Mouse (Mus musculus) ovary, postnatal 10 days (tissue): ENCODE measurements around the gene Pum1.

Experiments
- DNase-seq: peaks from one replicate; pipeline ENCODE4 v3.0.0; 2022; ENCODE audit warnings: low spot score

The Pum1 gene

DNA sequence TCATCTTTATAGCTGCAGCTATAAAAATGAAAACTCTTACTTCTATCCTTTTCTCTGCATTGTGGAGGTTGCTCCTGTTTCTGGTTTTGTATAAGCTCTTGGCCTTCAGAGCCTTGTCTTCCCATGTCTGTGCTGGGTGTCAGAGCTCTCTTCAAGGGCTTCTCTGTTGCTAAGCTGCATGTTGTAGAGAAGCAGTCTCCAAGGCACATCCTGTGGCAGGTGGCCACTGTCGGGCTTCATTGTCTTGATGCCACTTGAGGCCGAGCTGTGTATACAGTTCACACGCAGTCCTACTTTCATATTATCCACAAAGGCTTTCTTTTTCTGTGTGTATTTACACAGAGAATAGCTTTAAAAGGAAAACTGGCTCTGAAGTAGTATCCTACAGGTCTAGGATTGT is 63.0 kb downstream of the Pum1 start:
- DNase-seq, result no peak

DNA sequence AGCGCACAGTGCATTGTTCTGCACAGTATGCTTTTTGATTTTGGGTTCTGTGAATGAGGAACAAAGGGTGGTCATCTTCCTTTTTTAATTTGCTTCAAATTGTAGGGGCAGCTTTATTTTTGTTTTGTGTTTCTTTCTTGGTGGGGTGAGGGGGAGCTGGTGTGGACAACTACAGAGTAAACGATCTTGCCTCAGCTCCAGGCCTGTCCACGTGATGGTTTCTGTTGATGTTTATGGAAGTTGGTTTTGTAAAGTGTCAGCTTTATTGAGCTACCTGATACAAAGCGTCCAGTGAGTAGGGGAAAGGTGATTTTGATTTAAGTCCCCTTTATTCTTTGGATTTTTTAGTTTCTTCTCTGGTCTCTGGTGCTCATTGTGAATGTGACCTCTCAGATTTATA is 72.8 kb downstream of the Pum1 start:
- DNase-seq, result no peak

DNA sequence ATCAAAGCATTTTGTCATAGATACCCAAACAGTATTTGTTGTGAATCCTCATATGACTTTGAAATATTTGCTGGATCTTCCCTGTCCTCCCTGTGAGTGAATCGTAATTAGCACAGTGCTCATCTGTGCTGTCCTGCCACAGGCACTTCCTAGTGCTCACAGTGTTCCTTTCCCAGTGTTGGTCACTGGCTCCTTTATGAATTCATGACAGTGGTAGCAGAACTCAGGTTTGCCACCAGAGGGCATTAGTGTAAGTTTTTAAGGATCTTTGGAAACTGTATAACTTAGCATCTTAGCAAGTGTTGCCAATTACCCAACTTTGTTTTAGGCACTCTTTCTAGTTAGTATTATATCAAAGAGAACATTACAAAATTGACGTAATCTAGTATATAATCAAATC is 75.4 kb downstream of the Pum1 start:
- DNase-seq, result no peak

DNA sequence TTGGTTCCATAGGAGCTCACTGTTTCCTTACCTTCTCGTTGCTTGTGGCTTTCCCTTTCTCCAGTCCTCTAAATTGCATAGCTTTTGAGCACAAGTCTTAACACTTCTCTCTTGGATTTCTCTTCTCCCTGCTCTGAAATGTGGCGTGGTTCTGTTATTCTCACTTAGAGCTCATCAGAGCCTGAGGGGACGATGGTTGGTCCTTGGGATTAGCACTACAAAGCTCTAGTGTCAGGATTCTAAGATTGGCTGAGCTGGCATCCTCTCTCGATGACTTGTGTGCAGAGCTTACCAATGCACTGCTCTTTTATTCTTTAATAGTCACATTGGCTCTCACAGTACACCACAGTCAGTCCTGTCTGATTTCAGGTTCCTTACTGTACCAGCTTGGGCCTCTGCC is 80.9 kb downstream of the Pum1 start:
- DNase-seq, result no peak

DNA sequence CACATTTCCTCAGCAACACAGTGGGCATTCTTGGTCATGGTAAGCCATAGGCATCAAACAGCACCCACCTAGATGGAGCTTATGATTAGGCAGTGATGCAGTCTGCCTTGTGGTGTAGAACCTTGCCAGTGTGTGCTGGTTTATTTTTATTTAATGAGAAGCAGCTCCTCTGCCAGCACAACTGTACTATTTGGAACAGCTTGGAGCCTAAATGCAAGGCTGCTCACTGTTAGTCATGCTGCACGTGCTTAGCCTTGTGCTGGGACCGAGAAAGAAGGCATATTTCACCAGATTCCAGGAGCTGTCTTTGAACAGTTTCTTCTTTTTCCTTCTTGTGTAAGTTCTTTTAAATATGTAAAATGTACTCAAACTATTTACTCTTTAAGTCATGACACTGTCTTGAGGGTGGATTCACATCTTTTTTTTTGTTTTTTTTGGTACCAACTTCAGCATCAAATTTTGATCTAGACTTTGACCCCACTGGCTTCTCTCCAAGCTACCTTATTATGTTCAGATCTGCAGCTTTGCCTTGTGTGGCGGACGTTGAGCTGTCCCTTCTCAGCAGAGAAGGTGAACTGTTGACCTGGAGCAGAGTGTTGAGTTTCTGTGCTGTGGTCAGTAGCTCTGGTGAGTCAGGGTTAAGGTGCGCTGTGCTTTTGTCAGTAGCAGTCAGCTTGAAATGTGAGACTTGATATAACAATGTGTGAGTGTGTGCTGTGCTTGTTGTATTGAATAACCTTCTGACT is 82.6 kb downstream of the Pum1 start:
- DNase-seq, result no peak

DNA sequence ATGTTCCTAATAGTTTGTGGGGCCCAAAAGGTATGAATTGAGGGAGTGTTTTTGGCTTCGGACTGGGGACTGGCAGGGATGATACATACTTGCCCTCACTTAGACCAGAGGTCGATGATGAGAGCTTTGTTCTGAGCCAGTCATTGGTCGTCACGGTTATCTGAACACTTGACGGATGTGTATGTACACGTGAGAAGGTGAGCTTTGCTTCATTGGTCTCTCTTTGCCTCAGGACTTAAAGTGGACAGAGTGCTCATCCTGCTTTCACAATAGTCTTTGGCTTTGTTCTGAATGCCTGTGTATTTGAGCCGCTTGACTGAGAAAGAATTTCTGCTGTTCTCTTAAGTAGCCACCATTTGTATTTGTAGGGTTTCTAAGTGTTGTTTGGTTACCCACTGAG is 86.4 kb downstream of the Pum1 start:
- DNase-seq, result no peak

DNA sequence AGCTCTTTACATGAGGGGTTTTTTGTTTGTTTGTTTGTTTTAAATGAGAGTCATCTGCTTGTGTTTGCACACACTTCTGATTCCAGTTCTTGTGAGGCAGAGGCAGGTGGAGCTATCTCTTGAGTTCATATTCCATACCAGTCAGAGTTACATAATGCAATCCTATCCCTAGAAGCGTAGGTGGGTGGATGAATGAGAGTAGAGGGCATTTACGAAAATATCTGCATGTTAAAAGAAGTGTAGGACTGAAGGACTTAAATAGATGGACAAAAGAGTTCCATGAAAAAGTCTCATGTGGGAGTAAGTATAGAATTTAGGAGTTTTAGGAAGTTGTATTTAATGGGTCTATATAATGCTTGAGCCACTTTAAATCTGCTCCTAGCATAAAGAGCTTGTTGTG is 88.8 kb downstream of the Pum1 start:
- no peak for DNase-seq

DNA sequence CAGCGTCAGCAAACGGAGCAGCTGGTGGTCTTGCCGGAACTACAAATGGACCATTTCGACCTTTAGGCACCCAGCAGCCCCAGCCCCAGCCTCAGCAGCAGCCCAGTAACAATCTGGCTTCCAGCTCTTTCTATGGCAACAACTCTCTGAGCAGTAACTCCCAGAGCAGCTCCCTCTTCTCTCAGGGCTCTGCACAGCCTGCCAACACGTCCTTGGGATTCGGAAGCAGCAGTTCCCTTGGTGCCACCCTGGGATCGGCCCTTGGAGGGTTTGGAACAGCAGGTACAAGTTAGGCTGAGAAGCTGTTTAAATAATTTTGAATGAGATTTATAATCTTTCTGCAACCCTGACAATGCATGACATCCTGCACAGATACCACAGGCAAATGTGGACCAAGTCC is 89.5 kb downstream of the Pum1 start:
- no peak for DNase-seq

DNA sequence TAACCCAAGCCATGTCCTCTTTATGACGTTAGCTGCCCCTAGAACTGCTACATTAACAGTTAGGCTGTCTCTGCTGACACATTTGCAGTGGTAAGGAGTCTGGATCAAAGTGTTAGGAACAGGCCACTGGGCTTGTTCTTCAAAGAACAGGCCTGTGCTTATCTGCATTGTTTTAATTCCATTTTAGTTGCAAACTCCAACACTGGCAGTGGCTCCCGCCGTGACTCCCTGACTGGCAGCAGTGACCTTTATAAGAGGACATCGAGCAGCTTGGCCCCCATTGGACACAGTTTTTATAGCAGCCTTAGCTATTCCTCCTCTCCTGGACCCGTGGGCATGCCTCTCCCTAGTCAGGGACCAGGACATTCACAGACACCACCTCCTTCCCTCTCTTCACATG is 90.6 kb downstream of the Pum1 start:
- no peak for DNase-seq

DNA sequence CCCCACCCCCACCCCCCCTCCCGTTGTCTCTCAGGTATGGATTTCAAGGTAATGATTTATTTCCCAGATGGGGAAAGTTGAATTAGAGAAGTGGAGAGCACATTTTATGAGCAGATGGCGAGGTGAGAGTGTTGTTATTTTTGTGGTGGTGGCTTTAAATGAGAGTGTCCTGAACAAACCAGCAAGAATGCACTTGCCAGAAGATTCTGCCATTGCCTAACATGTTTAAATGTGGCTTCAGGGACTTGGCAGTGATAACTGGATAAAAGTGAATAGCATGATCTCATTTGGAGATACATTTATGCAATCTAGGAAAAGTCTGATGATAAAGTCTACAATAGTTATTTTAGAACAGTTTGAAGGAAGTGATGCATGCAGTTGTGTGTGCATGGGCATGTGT is 91.7 kb downstream of the Pum1 start:
- no peak for DNase-seq

DNA sequence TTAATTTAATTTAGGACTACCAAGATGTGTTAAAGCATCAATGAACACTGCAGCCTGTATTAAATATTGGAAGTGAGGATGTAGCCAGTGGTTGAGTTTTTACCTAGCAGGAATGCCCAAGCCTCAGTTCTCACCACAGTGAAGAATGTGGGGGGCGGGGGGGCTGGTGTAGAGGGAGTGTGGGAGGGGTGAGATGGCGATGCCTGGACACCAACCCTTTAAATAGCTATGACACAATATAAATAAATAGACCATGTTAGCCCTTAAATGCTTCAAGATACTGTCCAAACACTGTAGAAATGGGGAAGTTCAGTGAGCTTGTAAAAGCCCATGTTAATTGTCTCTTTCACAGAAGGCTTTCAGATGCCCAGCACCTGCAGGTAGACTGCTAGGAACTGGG is 96.8 kb downstream of the Pum1 start:
- DNase-seq, result no peak

DNA sequence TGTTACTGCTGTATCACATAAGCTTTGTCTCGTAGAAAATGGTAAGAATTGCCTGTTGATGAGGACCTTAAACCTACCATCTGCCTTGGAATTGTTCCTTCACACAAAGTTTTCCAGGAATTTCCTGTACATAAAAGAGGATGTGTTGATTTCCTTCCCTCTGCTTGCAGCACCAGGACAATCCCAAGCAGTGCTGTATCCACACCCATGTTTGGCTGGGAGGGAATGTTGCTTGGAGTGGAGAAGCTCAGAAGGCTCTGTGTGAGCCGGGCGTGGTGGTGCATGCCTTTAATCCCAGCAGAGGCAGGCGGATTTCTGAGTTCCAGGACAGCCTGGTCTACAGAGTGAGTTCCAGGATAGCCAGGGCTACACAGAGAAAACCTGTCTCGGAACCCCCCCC is 98.7 kb downstream of the Pum1 start:
- no peak for DNase-seq

DNA sequence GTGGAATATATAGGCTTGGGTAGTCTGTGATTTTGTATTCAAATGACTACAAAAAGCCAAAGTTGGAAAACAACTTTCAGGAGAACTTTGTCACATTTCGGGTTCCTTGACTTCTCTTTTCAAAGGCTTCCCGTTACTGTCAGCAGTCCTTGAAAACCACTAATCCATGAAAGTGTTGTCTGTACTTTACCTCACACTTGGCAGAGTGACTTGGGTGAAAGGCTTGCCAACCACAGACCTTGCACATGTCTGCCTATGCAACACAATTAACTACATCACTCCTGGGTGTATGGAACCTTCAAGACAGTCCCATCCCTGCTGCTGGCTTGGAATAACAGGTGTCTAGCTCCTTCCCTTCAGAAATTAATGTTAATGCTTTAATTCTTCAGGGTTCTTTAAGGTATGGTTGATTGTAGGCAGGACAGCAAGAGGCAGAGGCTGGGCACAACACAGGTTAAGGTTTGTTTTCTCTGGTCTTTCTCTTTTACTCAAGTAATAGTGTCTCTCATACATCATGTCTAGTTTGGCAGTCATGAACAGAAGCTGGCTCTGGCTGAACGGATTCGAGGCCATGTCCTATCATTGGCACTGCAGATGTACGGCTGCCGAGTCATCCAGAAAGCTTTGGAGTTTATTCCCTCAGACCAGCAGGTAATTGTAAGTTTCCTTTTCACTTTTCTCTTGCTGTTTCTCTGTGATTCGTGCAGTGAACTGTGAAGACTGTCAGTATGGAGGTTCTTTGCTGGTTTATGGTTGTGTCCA is 102.5 kb downstream of the Pum1 start:
- DNase-seq, result no peak

DNA sequence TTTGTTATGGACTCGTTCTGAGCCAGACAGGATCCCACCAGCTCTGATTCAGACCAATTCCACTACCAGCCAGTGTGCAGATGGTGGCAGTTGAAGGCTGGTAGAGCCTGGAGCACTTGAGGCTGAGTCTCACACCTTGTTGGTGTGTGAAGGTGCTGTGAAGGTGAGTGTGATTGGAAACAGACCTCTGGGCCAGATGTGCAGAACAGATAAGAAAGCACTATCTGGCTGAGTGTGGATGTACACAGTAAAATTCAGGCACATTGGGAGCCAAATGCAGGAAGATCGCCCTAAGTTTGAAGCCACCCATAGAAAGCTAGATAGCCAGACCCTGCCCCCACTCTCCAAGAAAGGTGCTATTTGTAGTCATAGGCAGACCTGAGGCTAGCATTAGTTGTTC is 103.3 kb downstream of the Pum1 start:
- no peak for DNase-seq

DNA sequence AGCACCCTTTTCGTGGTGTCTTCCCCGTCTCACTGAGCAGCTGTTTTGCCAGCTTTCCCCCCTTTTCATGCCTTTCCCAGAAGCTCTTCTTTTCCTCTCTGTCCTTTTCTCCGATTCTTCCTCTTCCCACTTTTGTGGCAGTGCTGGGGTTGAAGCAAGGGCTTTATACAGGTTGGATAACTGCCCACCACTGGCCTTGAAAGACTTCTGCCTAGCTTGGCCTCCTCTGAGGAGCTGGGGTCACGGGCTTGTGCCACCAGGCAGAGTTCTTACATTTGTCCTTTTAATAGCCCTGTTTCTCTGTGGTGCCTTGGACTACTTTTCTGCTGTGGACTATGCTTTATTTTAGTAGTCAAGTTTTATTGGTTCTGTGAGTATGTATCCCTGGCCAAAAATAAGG is 103.8 kb downstream of the Pum1 start:
- no peak for DNase-seq

DNA sequence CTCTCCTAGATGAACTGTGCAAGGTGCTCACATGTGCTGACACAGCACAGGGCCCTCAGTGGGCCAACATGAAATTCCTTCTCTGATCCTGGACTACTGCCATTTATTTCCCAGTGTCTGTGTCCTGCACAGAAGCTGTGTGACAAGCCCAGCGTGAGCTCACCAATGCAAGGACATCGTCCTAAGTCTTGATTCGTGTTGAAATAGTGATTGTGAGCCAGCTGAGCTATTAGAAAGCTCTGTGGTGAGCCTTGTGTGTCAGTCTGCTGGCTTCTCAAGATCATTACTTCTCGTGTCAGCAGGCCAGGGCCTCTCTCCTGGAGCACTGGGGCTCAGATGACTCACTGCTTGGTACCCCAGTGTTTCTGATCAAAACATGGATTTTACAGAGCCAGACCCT is 110.8 kb downstream of the Pum1 start:
- DNase-seq, result no peak

DNA sequence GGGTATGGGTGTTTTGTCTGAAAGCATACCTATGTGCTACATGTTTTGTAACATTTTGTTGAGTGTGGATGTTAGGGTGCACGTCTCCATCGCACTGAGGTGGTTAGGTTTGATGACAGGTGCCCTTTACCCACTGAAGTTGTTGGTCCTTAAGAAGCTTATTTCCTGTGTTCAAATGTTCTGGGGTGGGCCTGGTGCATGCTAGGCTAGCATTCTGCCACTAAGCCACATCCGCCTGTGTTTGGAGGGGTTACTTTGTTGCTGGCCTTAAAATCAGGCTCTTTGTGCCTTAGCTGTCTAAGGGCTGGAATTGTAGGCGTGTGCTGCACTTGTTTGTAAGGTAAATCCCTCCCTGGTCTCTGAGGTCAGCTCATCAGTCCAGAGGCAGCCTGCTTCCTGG is 111.7 kb downstream of the Pum1 start:
- no peak for DNase-seq

DNA sequence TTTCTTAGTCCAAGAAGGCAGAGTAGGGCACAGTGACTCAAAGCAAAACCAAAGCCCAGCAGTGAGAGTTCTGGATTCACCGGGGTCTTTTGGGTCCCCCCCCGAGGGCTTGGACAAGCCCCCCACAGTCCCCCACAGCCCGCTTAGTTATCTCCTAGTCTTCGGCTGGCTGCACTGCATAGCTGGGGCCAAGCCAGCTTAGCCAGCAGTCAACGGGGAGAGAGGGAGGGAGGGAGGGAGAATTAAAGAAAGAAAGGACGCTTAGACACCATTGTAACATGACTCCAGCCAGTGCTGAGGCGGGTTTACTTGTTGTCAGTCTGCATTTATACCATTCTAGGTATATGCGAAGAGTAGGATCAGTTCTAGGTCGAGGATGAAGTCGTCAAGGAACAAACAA is 114.5 kb downstream of the Pum1 start:
- DNase-seq, result no peak

DNA sequence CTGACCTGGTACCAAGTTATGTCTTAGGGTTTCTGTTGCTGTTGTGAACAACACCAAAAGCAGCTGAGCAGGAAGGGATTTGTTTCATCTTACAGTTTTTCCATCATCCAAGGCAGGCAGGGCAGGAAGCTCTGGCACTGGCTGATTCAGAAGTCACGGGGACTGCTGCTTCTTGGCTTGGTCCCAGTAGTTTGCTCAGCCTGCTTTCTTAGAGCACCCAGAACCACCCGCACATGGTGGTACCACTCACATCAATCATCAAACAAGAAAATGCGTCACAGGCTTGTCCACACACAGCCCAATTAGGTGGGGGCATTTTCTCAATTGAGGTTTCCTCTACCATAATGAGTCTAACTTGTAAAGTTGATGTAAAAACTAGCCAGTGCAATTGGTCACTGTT is 115.9 kb downstream of the Pum1 start:
- no peak for DNase-seq

DNA sequence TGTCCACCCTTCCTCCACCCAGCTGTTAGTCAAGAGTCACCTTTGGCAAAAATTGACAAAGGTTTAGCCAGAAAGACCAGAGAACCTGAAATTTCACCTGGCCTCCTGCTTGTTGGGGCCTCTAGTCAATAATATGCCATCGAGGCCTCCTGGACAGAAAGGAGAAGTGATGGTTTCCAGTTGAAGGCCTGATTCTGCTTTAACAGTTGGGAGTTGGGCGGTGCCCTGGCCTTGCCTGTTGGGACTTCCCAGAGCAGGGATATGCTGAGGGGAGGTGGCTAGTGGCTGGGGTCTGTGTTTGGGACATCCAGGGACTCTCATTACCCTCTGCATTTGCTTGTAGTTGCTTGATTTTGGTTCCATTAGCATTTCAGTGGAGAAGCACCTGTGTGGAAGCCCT is 119.4 kb downstream of the Pum1 start:
- no peak for DNase-seq

DNA sequence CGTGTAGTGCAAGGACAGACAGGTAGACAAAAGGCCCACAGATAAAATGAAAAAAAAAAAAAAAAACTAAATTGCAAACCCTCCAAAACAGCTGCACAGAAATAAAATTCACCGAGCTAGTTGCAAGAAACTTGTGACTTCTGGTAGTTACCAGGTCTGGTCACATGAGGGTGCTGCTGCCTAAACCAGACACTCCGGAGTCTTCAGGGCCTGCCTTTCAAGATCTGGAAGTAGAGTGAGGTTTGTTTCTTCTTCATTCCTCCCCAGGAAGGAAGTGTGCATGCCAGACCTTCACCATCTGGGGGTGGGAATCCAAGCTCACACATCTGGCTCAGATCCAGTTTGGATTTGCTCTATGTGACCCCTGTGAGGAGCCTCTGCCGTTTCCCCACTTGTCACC is 121.6 kb downstream of the Pum1 start:
- no peak for DNase-seq

DNA sequence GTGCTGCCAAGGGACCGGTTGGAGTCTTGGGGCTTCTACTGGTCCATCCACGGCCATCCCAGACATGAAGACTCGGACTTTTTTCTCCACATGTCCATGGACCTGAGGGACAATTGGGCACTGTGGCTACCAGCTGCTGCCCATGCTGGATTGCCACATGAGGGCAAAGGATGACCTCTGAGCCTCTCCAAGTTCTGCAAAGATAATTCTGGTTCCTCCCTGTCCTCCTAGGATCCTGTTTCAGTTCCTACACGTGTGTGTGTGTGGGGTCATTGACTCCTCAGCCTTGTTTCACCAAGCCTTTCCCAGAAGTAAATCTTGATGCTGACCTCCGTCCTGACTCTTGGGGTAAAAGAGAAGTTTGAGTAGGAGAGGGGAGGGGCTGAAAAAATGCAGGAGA is 124.4 kb downstream of the Pum1 start:
- DNase-seq, result no peak

DNA sequence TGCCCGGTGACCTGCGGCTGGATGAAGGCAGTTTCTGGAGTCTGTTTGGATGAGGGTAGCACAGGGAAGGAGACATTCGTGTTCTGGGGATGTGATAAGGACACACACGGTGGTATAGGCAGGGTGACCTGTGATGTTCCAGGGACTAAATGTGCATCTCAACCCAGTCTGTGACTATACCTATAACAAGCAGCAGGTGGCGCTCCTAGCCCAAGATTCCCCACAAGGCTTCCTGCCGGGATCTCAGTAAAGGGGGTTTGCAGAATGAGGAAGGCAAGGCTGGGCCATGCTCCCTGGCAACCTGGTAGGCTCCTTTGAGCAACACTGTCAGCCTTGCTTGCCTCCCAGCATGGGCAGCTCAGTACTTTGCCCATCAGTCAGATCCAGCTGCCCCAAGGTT is 127.1 kb downstream of the Pum1 start:
- DNase-seq, result peak; percentile 67

DNA sequence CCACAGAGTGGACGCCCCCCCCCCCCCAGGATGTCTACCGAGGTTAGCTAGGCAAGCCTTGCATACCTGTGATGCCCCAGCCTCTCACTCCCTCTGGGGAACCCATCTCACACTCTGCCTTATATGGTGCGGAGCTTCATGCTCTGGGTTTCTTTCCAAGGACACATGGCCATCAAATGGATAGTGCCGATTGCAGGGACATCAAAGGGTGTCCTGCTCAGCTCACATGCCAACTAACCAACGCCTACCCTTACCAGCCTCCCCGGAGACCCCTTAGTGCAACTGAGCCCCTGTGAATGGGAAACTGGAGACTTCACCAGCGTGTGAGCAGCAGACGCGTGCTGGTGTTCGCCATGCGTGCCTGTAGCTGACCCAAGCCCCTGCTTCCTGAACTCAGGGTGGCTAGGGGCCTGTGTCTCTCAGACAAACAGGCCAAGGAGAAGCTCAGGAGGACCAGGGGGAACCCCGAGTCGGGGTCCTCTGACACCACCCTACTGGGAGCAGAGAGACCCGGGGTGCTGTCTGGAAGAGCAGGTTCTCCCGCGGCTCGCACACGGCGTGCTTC is 128.8 kb downstream of the Pum1 start:
- no peak for DNase-seq
